Mouse (Mus musculus) ES-Bruce4 (cell line): ENCODE results near the gene Tex14.

Source experiments
- CTCF ChIP-seq: IDR thresholded peaks from one replicate; pipeline ENCODE4 v1.8.1; 2011; ENCODE audit warnings: low read depth, low read length
- EP300 ChIP-seq: IDR thresholded peaks from 2 replicates; pipeline ENCODE4 v1.6.1; 2011; ENCODE audit warnings: low read depth, low read length; ENCODE audit not compliant: insufficient read depth

DNA sequence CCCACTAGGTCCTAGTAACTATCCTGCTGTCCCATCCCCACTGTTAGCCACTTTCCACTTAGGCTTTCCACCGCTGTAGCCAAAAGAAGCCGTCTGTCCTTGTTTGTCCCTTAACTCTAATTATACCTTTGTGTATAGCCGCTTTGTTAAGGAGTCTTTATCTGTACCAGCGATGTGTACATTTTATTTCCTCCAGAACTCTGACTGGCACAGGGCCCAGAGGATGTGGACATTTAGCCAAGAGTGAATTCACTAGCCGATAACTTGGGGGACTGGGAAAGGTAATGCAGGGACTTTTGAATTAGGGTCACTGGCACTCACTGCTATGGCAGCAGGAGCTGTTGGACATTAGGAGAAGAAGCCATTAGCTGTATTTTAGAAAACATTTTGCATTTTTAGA lies 149.5 kb downstream of the Tex14 start:
- no peak for TF ChIP-seq CTCF
- no peak for TF ChIP-seq EP300
